Mouse (Mus musculus) neural tube, embryonic 12.5 days (tissue): ENCODE measurements at regions not wholly inside any gene's neighbourhood (a gene's known extent, or its start where the extent isn't known, plus 50 kb on each side); places are given as distances from the start of the nearest gene placed in this dataset.

ENCODE experiments used
- ATAC-seq: fragments of 200-750 bp; cut with Nextera tagmentation; 2 replicates; pipeline ENCODE4 v1.8.0; 2017; ENCODE audit warnings: low read depth, mild to moderate bottlenecking, moderate TSS enrichment, moderate library complexity; ENCODE audit not compliant: low FRiP score
- H3K27ac ChIP-seq: fragments of 300-500 bp; sonication (generic); 2 replicates; pipeline ENCODE4 v1.5.1; 2016
- H3K27me3 ChIP-seq: fragments of 300-500 bp; sonication (generic); replicated peaks from 2 replicates; pipeline ENCODE4 v1.6.1; 2016; ENCODE audit warnings: mild to moderate bottlenecking
- H3K36me3 ChIP-seq: fragments of 300-500 bp; sonication (generic); 2 replicates; pipeline ENCODE4 v1.6.1; 2016; ENCODE audit warnings: mild to moderate bottlenecking
- H3K4me1 ChIP-seq: fragments of 300-500 bp; sonication (generic); 2 replicates; pipeline ENCODE4 v1.6.1; 2016
- H3K4me2 ChIP-seq: fragments of 300-500 bp; sonication (generic); replicated peaks from 2 replicates; pipeline ENCODE4 v1.6.1; 2016; ENCODE audit warnings: mild to moderate bottlenecking
- H3K4me3 ChIP-seq: fragments of 300-500 bp; sonication (generic); 2 replicates; pipeline ENCODE4 v1.5.1; 2016
- H3K9ac ChIP-seq: fragments of 300-500 bp; sonication (generic); 2 replicates; pipeline ENCODE4 v1.6.1; 2016; ENCODE audit warnings: mild to moderate bottlenecking
- H3K9me3 ChIP-seq: fragments of 300-500 bp; sonication (generic); 2 replicates; pipeline ENCODE4 v1.6.1; 2016; ENCODE audit warnings: mild to moderate bottlenecking
- WGBS: fragments of 180-500 bp; shearing (Covaris S2); methylation state at CpG from one replicate; pipeline ENCODE4 v1.1.7; 2016; 5-methylcytosine and 5-hydroxymethylcytosine counted together

GRCm38 (mm10) chr3:157477731-157478130, 56.2 kb upstream of the Zranb2 start:
- Histone ChIP-seq H3K4me2 (no peak overlapping the region), H3K4me1 (no peaks in the 10 kb centered on the region), H3K9ac (no peak overlapping the region), H3K9me3 (no peaks in the 10 kb centered on the region), H3K4me3 (no peak overlapping the region), H3K27ac (no peak overlapping the region), H3K27me3 (no peaks in the 10 kb centered on the region), H3K36me3 (no peaks in the 10 kb centered on the region)
- WGBS, result 85% methylated on average over 2 of the region's 2 CpGs
- no peak for ATAC-seq
